Mouse (Mus musculus): ENCODE data around the gene E4f1. TPM values are rescaled to one million over a fixed set of nuclear protein-coding genes. Genes with fewer than 3 reads are reported as not detected.

Gene E4f1
- polyA plus RNA-seq, 1 experiment: 79.4 TPM

- no peak for TF ChIP-seq CTCF (IDR thresholded peaks at IDR 0.05; ENCODE audit: borderline replicate concordance, insufficient read depth, low read depth, low read length)
- no peak for TF ChIP-seq POLR2A (IDR thresholded peaks at IDR 0.05; ENCODE audit: borderline replicate concordance, insufficient read depth, low read length)
- Histone ChIP-seq H3K4me3 (replicated peaks; ENCODE audit: insufficient read depth, low read depth, low read length) (no peak overlapping the region), H3K27ac (ENCODE audit: insufficient read depth, low read length) (no peak overlapping the region), H3K4me1 (ENCODE audit: control insufficient read depth, insufficient read depth, low read length) (0 out of 2 replicates have a peak, but pooled peaks cover 4% of the 10 kb centered on the region), H3K27me3 (ENCODE audit: control insufficient read depth, insufficient read depth, low read length) (no peaks in the 10 kb centered on the region)
- DNase-seq: no peak
- 87% methylated on average over 7 of the region's 7 CpGs for WGBS
These were observed 75.7 kb downstream of the E4f1 start for GRCm38 (mm10) chr17:24394456-24394855.

Other genes starting within 250 kb of the E4f1 start
- 27.3 and 28.4 TPM in 2 replicates for gene Tedc2, start 249.5 kb downstream of the E4f1 start, polyA plus RNA-seq (2012; rRNA removed)
- gene Ccnf, start 218.8 kb downstream of the E4f1 start, polyA plus RNA-seq (2012; rRNA removed): 3.6 and 4.1 TPM in 2 replicates
- 0.22 and 0.31 TPM in 2 replicates for gene Abca17, start 119.2 kb downstream of the E4f1 start, polyA plus RNA-seq (2012; rRNA removed)
- 57.0 and 58.6 TPM in 2 replicates for gene Abca3, start 118.4 kb downstream of the E4f1 start, polyA plus RNA-seq (2012; rRNA removed)
- 254 and 263 TPM in 2 replicates for gene Rnps1, start 55.7 kb downstream of the E4f1 start, polyA plus RNA-seq (2012; rRNA removed)
- 77.3 and 78.6 TPM in 2 replicates for gene Eci1, start 43.7 kb downstream of the E4f1 start, polyA plus RNA-seq (2012; rRNA removed)
- gene Dnase1l2, start 27.2 kb downstream of the E4f1 start, polyA plus RNA-seq (2012; rRNA removed): 22.3 and 22.7 TPM in 2 replicates
- 126 and 133 TPM in 2 replicates for gene Pgp, start 79 bp upstream of the E4f1 start, polyA plus RNA-seq (2012; rRNA removed)
- 2.3 TPM in 2 replicates for gene Bricd5, start 3.6 kb upstream of the E4f1 start, polyA plus RNA-seq (2012; rRNA removed)
- gene Mlst8, start 8.8 kb upstream of the E4f1 start, polyA plus RNA-seq (2012; rRNA removed): 55.9 and 63.5 TPM in 2 replicates
- gene Caskin1, start 18.3 kb upstream of the E4f1 start, polyA plus RNA-seq (2012; rRNA removed): 122 and 127 TPM in 2 replicates
- gene Traf7, start 57.6 kb upstream of the E4f1 start, polyA plus RNA-seq (2012; rRNA removed): 197 and 198 TPM in 2 replicates
- gene Rab26, start 63.9 kb upstream of the E4f1 start, polyA plus RNA-seq (2012; rRNA removed): 21.7 and 22.6 TPM in 2 replicates
- gene Pkd1, start 79.5 kb upstream of the E4f1 start, polyA plus RNA-seq (2012; rRNA removed): 122 and 132 TPM in 2 replicates
- 168 and 194 TPM in 2 replicates for gene Tsc2, start 162.3 kb upstream of the E4f1 start, polyA plus RNA-seq (2012; rRNA removed)
- gene Nthl1, start 162.4 kb upstream of the E4f1 start, polyA plus RNA-seq (2012; rRNA removed): 9.0 TPM in 2 replicates
- 140 and 146 TPM in 2 replicates for gene Slc9a3r2, start 180.0 kb upstream of the E4f1 start, polyA plus RNA-seq (2012; rRNA removed)
- not detected in 2 replicates for gene Npw, start 188.1 kb upstream of the E4f1 start, polyA plus RNA-seq (2012; rRNA removed)
- 92.6 and 98.6 TPM in 2 replicates for gene Zfp598, start 199.4 kb upstream of the E4f1 start, polyA plus RNA-seq (2012; rRNA removed)
- 130 and 132 TPM in 2 replicates for gene Syngr3, start 219.6 kb upstream of the E4f1 start, polyA plus RNA-seq (2012; rRNA removed)
- gene Gfer, start 225.8 kb upstream of the E4f1 start, polyA plus RNA-seq (2012; rRNA removed): 26.7 and 30.9 TPM in 2 replicates
- gene Noxo1, start 225.9 kb upstream of the E4f1 start, polyA plus RNA-seq (2012; rRNA removed): 7.3 and 7.4 TPM in 2 replicates
- gene Tbl3, start 237.3 kb upstream of the E4f1 start, polyA plus RNA-seq (2012; rRNA removed): 60.6 and 62.4 TPM in 2 replicates
- gene Rnf151, start 247.8 kb upstream of the E4f1 start, polyA plus RNA-seq (2012; rRNA removed): 0.18 and 0.57 TPM in 2 replicates
- 577 and 621 TPM in 2 replicates for gene Rps2, start 247.8 kb upstream of the E4f1 start, polyA plus RNA-seq (2012; rRNA removed)

All from cerebellum, adult 2 months (tissue).